Mouse (Mus musculus): ENCODE measurements around the gene Slc31a2.
"Not testable (repeated sequence)": the region's sequence is repeated elsewhere in the genome, so short reads cannot be mapped to it uniquely, and the experiment has no call there.

The Slc31a2 gene

DNA sequence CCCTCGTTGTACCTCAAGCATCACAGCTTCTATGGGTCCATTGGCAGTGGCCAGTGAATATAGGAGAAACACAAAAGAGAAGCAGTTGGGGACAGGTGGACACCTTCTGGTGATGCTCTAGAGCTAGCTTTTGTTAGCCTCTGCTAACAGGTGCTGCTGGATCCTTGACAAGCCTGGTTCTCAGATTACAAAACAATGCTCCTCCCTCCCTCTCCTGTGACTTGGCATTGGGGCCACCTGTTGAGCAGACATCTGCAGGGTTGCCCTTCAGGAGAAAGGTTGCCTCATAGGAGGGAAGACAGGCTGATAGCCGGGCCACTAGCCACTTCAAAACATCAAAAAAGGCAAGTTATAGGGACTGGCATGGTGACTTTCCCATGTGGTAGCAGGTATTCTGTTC, at the start of gene Slc31a2:
Gene Slc31a2 (plus strand): TSS at position 287 of the 400 bp plus-strand sequence.
- no peak for DNase-seq (ENCODE audit: extremely low read depth, low read depth)

DNA sequence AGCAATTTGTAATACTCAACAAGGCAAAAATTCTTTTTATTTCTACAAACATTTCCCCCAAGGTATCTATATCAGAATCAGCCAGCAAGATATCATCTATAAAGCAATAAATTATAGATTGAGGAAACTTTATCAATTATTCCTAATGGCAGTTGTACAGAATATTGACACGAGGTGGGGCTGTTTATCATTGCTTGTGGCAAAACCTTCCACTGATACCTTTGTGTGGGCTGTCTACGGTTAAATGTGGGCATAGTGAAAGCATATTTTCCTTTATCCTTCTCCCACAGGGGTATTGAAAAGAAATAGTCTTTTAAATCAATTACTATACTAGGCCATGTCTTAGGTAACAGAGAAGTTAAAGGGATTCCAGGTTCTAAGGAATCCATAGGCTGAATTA, 48.9 kb upstream of the Slc31a2 start:
- no peak for DNase-seq (ENCODE audit: extremely low read depth, low read depth)

GRCm38 (mm10) chr4:62228391-62228790, 34.0 kb upstream of the Slc31a2 start:
- DNase-seq (ENCODE audit: extremely low read depth, low read depth), result no peak

DNA sequence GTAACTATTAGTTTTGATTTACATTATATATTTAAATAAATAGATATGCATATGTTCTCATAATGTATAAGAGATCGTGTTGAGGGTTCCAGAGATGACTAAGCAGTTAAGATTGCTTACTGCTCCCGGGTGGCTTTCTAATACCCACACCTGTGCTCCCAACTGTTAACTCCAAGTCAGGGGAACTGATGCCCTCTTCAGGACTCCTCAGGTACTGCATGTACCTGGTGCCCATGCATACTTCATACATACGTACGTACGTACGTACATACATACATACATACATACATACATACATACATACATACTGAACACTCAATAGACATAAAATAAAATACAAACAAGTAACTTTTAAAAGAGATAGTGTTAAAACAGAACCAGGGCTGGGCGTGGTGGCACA, 32.9 kb upstream of the Slc31a2 start:
- no peak for DNase-seq (ENCODE audit: extremely low read depth, low read depth)

DNA sequence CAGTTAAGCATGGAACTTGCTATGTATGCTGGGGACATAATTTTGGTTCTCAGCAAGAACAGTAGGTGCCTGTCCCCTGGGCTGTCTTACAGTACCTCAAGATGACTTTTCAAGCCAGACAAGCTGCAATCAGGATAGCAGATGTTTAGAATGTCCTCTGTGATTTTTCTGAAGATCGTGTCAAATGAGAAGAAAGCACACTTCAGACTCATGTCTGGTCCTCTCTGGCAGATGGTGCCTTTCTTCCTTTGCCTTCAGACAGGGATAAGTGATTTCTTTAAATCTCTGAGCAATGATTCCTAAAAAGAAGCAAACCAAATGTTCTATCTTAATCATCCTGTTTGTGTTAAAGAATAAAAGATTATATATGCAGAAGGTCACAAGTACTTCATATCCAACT, 32.2 kb upstream of the Slc31a2 start:
- DNase-seq (ENCODE audit: extremely low read depth, low read depth), result no peak

GRCm38 (mm10) chr4:62230769-62231168, 31.6 kb upstream of the Slc31a2 start, which contains the start of gene Zfp37:
Gene Zfp37, minus strand, starts transcription at chr4:62231047.
- no peak for DNase-seq (ENCODE audit: extremely low read depth, low read depth)

DNA sequence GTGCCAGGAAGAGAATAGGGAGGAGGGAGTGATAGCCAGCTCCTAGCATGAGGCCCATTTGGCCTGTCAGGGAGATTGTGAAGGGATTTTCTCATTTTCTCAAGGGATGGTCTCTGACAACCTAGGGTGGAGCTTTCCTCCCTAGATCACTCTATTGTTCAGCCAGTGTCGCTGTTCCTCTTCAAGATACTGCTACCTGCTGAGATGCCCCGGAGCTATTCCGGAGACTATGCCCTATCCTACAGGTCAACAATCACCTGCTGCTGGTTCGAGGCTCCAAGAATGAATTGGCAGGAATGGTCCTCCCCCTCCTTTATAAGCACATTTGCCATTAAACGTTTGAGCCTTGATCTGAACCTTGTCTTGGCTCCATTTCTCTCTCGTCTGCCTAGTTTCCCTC, 21.8 kb upstream of the Slc31a2 start:
- DNase-seq (ENCODE audit: extremely low read depth, low read depth), result no peak

GRCm38 (mm10) chr4:62248328-62248727, 14.0 kb upstream of the Slc31a2 start:
- no peak for DNase-seq (ENCODE audit: extremely low read depth, low read depth)

DNA sequence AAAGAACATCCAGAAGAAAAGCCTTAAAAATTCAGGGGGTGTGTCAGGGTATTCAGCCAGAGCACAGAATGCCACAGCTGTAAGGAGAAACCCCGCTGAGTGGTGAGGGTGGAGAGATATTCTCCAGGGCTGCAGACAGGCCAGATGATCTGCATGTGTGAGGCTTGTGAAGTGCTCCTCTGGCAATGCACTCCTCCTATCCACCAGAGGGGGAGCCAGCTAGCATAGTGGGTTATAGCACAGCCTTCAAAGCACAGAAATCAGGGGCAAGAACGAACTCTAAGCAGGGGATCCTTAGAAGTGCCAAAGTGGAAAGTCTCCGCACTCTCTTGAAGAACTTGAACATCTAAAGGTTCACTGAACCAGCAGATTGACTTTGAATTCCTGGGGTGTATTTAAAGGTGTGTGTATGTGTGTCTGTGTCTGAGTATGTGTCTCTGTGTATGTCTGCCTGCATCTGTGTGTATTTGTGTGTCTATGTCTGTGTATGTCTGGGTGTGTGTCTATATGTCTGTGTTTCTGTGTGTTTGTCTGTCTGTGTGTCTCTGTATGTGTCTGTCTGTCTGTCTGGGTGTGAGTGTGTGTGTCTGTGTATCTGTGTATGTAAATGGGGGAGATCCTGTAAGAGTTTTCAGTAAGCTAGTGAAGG, 11.3 kb upstream of the Slc31a2 start:
- DNase-seq (ENCODE audit: extremely low read depth, low read depth), result no peak

- no peak for DNase-seq (ENCODE audit: extremely low read depth, low read depth)
Measured at GRCm38 (mm10) chr4:62251776-62252175, 10.6 kb upstream of the Slc31a2 start.

DNA sequence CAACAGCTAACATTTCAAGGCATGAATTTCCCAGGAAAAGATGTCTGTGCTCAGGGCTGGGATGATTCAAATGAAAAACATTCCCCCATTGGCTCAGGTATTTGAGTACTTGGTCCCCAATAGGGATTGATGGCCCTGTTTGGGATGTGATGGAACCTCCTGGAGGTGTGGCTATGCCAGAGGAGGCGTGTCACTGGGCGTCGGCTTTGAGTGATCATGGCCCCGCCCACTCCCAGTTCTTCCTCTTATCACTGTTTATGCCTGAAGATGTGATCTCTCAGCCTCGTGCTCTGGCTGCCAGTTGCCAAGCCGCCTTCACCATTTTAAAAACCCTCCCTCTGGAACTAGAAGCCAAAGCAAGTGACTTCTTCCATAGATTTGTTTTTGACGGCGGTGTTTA, 7.8 kb upstream of the Slc31a2 start:
- DNase-seq (ENCODE audit: extremely low read depth, low read depth), result no peak

DNA sequence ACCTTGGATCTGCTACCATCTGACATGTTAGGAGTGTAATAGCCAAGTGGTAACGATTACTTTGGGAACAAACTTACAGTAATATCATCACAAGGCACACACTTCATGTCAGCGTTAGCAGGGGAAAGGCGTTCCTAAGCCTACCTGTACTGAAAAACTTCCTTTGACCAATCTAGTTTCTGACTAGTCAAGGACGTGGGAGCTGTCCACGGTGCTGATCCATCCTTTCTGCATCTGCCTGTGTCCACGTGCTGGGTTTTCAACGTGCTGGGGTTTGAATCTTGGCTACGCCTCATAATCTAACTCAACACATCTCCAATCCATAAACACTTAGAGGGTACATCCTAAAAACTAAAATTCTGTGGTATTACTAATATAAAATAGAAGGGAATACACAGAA, 5.4 kb upstream of the Slc31a2 start:
- DNase-seq (ENCODE audit: extremely low read depth, low read depth), result no peak

- DNase-seq (ENCODE audit: extremely low read depth, low read depth), result no peak
Measured at GRCm38 (mm10) chr4:62263133-62263844, 927 bp downstream of the Slc31a2 start.

- no peak for DNase-seq (ENCODE audit: extremely low read depth, low read depth)
Measured at GRCm38 (mm10) chr4:62265154-62265836, 2.9 kb downstream of the Slc31a2 start.

DNA sequence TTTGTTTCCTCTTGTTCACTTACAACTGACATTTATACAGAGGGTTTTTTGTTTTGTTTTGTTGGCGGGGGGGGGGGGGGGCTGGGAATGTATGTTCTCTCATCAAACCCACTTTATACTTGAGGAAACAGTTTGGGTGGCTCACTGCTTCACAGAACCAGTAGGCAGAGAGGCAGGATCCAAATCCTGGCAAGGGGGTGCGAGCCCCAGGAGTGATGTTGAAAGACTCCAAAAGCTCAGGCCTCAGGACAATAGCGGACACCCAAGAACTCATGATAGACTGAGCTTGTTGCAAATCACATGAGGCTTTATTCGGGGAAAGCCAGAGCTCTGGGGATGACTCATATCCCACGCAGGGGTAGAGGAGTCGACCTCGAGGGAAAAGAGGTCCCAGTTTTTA, 3.7 kb downstream of the Slc31a2 start:
- DNase-seq (ENCODE audit: extremely low read depth, low read depth), result not testable (repeated sequence)

DNA sequence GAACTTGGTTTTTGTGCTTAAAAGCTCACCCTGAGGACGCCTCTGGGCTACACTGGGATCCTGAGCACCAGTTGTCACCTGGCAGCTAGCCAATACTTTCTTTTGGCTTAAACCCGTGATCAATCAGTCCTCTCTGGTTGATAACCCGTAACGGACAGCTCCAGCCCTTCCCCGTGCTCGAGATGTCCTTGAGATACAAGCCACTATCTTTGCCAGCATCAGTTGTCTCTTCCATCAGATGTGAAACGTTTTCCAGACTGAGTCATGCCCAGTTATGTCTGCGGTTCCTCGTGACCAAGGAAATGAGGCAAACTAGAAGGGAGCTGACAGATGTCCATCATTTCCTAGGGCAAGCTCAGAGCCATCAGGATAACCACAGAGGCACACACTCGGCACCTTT, 4.7 kb downstream of the Slc31a2 start:
- DNase-seq (ENCODE audit: extremely low read depth, low read depth), result no peak

GRCm38 (mm10) chr4:62272696-62273095, 10.3 kb downstream of the Slc31a2 start:
- DNase-seq (ENCODE audit: extremely low read depth, low read depth), result no peak

DNA sequence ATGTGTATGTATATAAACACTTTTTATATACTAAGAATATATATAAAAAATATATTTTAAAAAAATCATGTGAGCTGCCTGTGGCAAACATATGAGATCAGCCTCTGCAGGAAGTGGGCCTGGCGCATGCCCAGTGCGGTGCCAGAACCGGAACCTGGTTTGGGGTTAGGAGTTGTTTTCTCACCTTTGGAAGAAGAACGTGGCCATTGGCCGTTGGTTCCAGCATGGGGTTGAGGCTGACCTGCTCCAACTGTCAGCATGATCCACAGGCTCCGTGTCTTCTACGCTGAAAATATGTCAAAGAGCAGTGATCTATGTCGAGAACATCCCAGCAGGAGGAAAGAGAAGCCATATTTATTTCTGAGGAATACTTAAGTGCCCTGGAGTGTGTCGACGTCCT, 11.6 kb downstream of the Slc31a2 start:
- no peak for DNase-seq (ENCODE audit: extremely low read depth, low read depth)

- no peak for DNase-seq (ENCODE audit: extremely low read depth, low read depth)
Measured at GRCm38 (mm10) chr4:62274841-62275536, 12.6 kb downstream of the Slc31a2 start.

DNA sequence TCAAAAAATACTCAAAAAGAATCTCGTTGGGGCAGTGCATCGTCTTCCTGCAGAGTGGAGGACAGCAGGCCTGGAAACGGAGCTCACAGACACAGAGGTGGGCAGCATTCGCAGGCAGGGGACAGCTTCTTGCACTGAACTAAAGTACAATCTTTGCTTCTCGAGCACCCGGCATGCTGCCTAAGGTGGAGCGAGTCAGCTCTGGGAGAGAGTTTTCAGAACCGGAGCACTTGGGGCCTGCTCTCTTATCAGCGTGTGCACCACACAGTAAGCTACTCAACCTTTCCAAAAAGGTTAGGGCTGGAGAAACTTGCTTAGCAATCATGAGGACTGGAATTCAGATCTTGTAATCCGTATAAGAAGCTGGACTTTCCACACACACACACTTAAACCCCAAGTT, 14.3 kb downstream of the Slc31a2 start:
- no peak for DNase-seq (ENCODE audit: extremely low read depth, low read depth)

DNA sequence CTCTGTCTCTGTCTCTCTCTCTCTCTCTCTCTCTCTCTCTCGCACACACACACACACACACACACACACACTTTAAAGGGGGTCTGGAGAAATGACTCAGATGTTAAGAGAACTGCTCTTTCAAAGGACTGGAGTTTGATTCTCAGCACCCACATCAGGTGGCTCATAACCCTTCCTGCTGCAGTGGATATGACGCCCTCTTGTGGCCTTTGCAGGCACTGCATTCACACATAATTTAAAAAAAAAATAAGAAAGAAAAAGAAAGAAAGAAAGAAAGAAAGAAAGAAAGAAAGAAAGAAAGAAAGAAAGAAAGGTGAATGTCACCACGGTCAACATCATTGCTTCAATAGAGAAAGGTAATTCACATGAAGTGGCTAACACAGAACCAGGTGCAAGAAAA, 14.9 kb downstream of the Slc31a2 start:
- DNase-seq (ENCODE audit: extremely low read depth, low read depth), result no peak

GRCm38 (mm10) chr4:62278081-62278480, 15.7 kb downstream of the Slc31a2 start:
- no peak for DNase-seq (ENCODE audit: extremely low read depth, low read depth)

All from MEL-GATA-1-ER (cell line).